Comparison of ENCODE assay signal across 8 mouse cellular contexts in the genomic region with DNA sequence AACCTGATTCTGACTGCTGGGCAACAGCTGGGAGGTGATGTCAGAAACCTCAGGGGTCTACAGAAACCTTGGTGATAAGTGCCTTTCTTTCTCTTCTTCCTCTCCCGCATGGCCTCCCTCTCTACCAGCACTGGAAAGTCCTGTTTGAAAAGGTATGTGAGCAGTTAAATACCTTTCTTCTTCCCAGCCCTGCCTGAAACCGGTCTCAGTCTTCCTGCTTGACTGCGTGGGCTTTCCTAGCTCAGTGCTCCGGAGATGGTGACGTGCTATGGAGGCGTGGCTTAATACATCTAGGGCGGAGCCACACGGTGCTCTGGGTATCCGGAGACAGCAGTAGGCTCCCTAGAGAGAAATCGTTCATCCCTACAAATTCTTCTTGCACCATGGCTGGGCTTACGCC. TPM values are rescaled to one million over a fixed set of nuclear protein-coding genes. Genes with fewer than 3 reads are reported as not detected.
DNase-seq lines count a peak whose midpoint lies in the region; ATAC-seq and TF ChIP-seq lines count a peak whose summit lies in the region.

No protein-coding gene starts in this region.

- no peak for TF ChIP-seq CTCF in layer of hippocampus, adult 2 months (conservative IDR thresholded peaks at IDR 0.05)

- peak overlapping the region; percentile 87; the same call in 1 of the 2 replicates for H3K27ac ChIP-seq in layer of hippocampus, adult 2 months
- 0 out of 2 replicates have a peak overlapping the region, but pooled peaks have one; percentile 62 for H3K27ac ChIP-seq in neural tube, embryonic 14.5 days (ENCODE audit: low read depth, low read length)

- DNase-seq in MEL-GATA-1-ER (ENCODE audit: extremely low read depth, low read depth): peak; percentile 58
- peak; percentile 36 for DNase-seq in cerebellum, adult 8-10 months
- peak; percentile 67 to 87 for DNase-seq in frontal cortex, adult 2 months (ENCODE audit: extremely low spot score in 1 of 2, low spot score in 1 of 2)
- peak; percentile 78 to 87 for DNase-seq in layer of hippocampus, adult 2 months (ENCODE audit: low spot score in 2 of 2)
- DNase-seq in lung, adult 18-20 months: peak; percentile 81 to 83
- DNase-seq in thymus, postnatal 0 days (ENCODE audit: low spot score): peak; percentile 77

- H3K9ac ChIP-seq in neural tube, embryonic 14.5 days (replicated peaks; ENCODE audit: low read depth, low read length): peak overlapping the region; percentile 25; the same call in 1 of the 2 replicates

- H3K4me1 ChIP-seq in neural tube, embryonic 14.5 days (ENCODE audit: control insufficient read depth, insufficient read depth, low read length): peaks cover 17% of the 10 kb centered on the region

- WGBS in neural tube, embryonic 14.5 days: 2% methylated on average over 11 of the region's 11 CpGs

- H3K36me3 ChIP-seq in neural tube, embryonic 14.5 days (ENCODE audit: control insufficient read depth, insufficient read depth, low read length): no peaks in the 10 kb centered on the region

- peak overlapping the region; percentile 99 for H3K4me2 ChIP-seq in neural tube, embryonic 14.5 days (ENCODE audit: low read depth, low read length)

- no peaks in the 10 kb centered on the region for H3K9me3 ChIP-seq in neural tube, embryonic 14.5 days (ENCODE audit: control insufficient read depth, low read length)

- no peaks in the 10 kb centered on the region for H3K27me3 ChIP-seq in neural tube, embryonic 14.5 days (ENCODE audit: control insufficient read depth, insufficient read depth, low read length)

- peak overlapping the region; percentile 69 for H3K4me3 ChIP-seq in layer of hippocampus, adult 2 months
- H3K4me3 ChIP-seq in neural tube, embryonic 14.5 days (ENCODE audit: low read depth, low read length): peak overlapping the region; percentile 73

- peak; percentile 58 to 72 for ATAC-seq in hematopoietic stem cell, adult 5-6 weeks (replicated peaks in 1 of 2; ENCODE audit: insufficient read depth in 1 of 2, low FRiP score in 2 of 2, low TSS enrichment in 1 of 2, low read depth in 1 of 2, poor library complexity in 2 of 2, severe bottlenecking in 2 of 2)
- ATAC-seq in neural tube, embryonic 14.5 days (ENCODE audit: low read depth): peak; percentile 64; the same call in 1 of the 2 replicates

RNA-seq across cellular contexts. Expression of a gene that starts 1.8 kb away (rescaled TPM):
- 12.3 and 14.3 TPM in 2 replicates for polyA plus RNA-seq in frontal cortex, adult 2 months (2012; rRNA removed)
- 1.1 and 4.3 TPM in 2 replicates for total RNA-seq in hematopoietic stem cell, adult 5-6 weeks (2017)
- total RNA-seq in layer of hippocampus, adult 2 months (2021): 10 to 100 TPM; 27.2 to 27.6 TPM
- 3.8 and 6.5 TPM in 2 replicates for polyA plus RNA-seq in neural tube, embryonic 14.5 days (2014; fragmentation: Nextera tagmentation; extraction: Ambion mirVana)
- polyA plus RNA-seq in thymus, postnatal 0 days (2015; fragmentation: Nextera tagmentation; extraction: Ambion mirVana): 6.3 and 6.8 TPM in 2 replicates

Comparison
In these comparisons a context has a peak if more than half of its experiments do, and no peak if none do; other contexts are left out.
1. Peak in every context shown above with its lines: DNase-seq, ATAC-seq, H3K4me3 ChIP-seq and H3K27ac ChIP-seq.